Mouse (Mus musculus) cerebellum, adult 2 months (tissue): ENCODE results near the gene Clec12a. TPM values are rescaled to one million over a fixed set of nuclear protein-coding genes. Genes with fewer than 3 reads are reported as not detected.
A peak's percentile ranks its signal among the peaks of the same experiment; 100 is the strongest.

Experiments
- DNase-seq, 2 experiments: peaks; one replicate each; pipeline ENCODE4 v3.0.0; 2021
- H3K27ac ChIP-seq: fragments of 200-500 bp; 2 replicates; pipeline ENCODE4 v1.5.1; 2012; ENCODE audit warnings: low read length, control low read depth, inconsistent platforms; ENCODE audit not compliant: insufficient read depth
- H3K27me3 ChIP-seq: fragments of 200-500 bp; 2 replicates; pipeline ENCODE4 v1.6.1; 2012; ENCODE audit warnings: inconsistent platforms, mild to moderate bottlenecking, low read length, moderate library complexity; ENCODE audit not compliant: control insufficient read depth, insufficient read depth
- H3K4me1 ChIP-seq: fragments of 200-500 bp; 2 replicates; pipeline ENCODE4 v1.6.1; 2011; ENCODE audit warnings: low read length; ENCODE audit not compliant: control insufficient read depth, insufficient read depth
- H3K4me3 ChIP-seq: fragments of 200-500 bp; replicated peaks from 2 replicates; pipeline ENCODE3; 2011; ENCODE audit warnings: mild to moderate bottlenecking, low read depth, low read length, control low read depth; ENCODE audit not compliant: insufficient read depth
- CTCF ChIP-seq: fragments of 200-500 bp; IDR thresholded peaks from 2 replicates; pipeline ENCODE4 v1.5.1; 2011; ENCODE audit warnings: low read depth, mild to moderate bottlenecking, control low read depth, low read length, moderate library complexity, borderline replicate concordance; ENCODE audit not compliant: insufficient read depth
- POLR2A ChIP-seq: fragments of 200-500 bp; IDR thresholded peaks from 2 replicates; pipeline ENCODE4 v1.6.1; 2011; ENCODE audit warnings: low read length, control low read depth, borderline replicate concordance; ENCODE audit not compliant: insufficient read depth
- WGBS: fragments of 180-500 bp; shearing (Covaris S2); methylation state at CpG from one replicate; pipeline ENCODE4 v1.1.7; 2018; 5-methylcytosine and 5-hydroxymethylcytosine counted together
- polyA plus RNA-seq: library from polyadenylated mRNA; depleted of rRNA; stranded (reverse); fragments of >200 nt; gene quantifications from 2 replicates; pipeline ENCODE4 v1.2.3, GENCODE M21; 2012

Clec12a gene
- polyA plus RNA-seq, 1 experiment = 0.13 TPM

DNA sequence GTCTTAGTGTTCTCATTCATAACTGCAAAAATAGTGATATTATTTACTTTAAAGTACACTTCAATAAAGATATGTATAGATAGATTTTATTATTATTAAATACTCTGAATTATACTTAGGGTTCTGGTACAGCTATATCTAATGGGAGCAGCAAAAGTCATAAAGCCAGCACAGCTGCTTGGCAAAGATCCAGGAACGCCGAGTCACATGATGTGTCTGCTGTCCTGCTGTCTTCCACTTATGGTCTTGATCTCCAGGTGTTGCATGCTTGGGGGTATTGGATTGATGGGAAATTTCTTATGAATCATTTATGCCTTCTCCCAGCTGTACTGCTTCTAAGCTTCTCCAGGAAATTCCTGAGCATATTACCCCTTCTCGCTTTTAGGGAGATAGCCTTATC, 41.0 kb downstream of the Clec12a start:
- WGBS = 37% methylated on average over 3 of the region's 3 CpGs

DNA sequence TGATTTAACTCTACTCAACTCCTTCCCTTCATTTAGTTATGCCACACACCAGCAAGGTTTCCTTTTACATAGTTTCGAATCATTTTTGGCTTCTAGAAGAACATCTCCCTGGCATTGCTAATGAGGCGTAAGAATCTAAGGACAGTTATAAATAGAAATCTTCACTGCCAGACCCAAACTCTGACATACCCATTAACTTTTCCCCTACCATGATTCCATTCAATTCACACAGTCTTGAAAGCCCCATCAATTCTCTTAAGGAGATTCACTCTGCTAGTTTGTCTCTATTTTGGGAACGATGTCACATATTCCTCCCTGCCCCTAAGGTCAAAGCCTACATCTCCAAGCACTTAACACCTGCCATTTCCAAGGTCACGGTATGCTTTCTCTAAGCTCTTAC, 42.5 kb downstream of the Clec12a start:
- H3K4me1 ChIP-seq = no peaks in the 10 kb centered on the region
- no peak for DNase-seq
- WGBS = 35% methylated on average over 4 of the region's 4 CpGs
- TF ChIP-seq POLR2A (no peak), CTCF (no peak)
- no peaks in the 10 kb centered on the region for H3K27me3 ChIP-seq
- H3K27ac ChIP-seq = no peak overlapping the region
- no peak overlapping the region for H3K4me3 ChIP-seq

More for the DNA sequence above, 41.0 kb downstream of the Clec12a start:
- no peak for TF ChIP-seq CTCF
- no peak for TF ChIP-seq POLR2A
- DNase-seq = no peak
- Histone ChIP-seq H3K4me3 (no peak overlapping the region), H3K27me3 (no peaks in the 10 kb centered on the region), H3K27ac (no peak overlapping the region), H3K4me1 (no peaks in the 10 kb centered on the region)

DNA sequence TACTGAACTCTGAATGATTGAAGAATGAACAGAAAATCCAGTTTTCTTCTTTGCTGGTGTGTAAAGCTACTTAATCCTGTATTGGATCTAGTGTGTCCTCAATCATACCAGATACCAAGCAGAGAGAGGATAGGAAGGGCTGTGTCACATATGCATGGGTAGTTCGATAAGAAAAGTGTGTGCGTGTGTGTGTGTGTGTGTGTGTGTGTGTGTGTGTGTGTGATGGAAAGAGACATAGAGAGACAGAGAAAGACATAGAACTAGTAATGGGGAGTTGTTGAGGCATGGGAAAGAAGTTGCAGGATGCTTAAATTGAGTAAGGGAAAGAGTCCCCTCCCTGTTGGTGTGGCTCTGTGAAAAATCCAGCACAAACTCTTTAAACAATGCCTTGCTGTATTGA, 43.3 kb downstream of the Clec12a start, which contains the start of gene Clec12b:
Gene Clec12b (minus strand): TSS at position 101 of the 400 bp plus-strand sequence.
- TF ChIP-seq CTCF (no peak), POLR2A (no peak)
- no peak within 1 kb of the TSS for H3K27ac ChIP-seq
- 67% methylated on average over 2 of the region's 2 CpGs for WGBS
- H3K27me3 ChIP-seq = no peaks in the 10 kb centered on the region
- H3K4me3 ChIP-seq = no peak within 1 kb of the TSS
- H3K4me1 ChIP-seq = no peaks in the 10 kb centered on the region
- DNase-seq = no peak

DNA sequence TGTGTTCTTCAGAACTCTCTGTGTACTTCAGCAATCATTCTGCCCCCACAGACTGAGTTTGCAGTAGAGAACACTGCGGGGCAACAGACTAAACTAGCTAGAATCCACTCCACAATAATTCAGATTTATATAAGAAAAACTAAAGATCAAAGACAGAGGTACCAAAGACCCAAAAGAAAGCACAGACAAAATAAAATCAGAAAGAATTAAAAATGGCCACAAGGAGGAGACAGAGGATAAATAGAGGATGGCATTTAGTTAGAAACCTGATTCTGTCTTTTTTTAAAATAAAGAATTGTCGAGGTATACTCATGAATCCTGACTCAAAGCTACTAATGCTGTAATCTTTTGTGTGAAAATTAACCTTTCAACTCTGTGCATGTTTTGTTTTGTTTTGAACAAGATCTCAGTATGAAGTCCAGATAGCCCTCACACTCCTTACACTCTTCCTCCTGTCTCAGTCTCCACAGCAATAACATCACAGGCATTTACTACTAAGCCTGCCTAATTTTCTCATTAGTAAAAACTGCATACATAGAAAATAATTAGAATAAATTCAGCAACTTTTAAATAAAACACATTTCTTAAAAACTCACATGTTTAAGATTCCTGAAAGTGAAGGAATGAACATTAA, 50.7 kb downstream of the Clec12a start:
- 23% methylated on average over 2 of the region's 2 CpGs for WGBS
- Histone ChIP-seq H3K4me1 (no peaks in the 10 kb centered on the region), H3K4me3 (no peak overlapping the region), H3K27me3 (no peaks in the 10 kb centered on the region), H3K27ac (no peak overlapping the region)
- TF ChIP-seq CTCF = peak; percentile 27; the same call in 1 of the 2 replicates
- TF ChIP-seq POLR2A = no peak
- DNase-seq = no peak

DNA sequence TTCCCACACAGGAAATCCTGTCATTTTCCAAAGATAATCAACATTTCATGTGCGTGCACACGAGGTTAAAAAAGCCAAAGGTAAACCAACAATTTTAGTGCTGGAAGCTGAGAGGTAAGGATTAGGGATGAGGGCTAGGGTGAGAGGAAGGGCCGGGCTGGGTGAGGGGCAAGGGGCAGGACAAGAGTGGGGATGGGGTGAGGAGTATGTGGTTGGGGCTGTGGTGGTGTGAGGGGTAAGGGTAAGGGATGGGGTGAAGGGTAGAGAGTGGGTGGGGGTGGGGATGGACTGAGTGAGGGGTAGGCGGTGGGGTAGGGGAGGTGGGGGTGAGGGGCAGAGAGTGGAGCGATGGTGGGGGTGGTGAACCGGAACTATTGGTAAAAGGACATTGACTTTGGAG, 51.2 kb downstream of the Clec12a start:
- Histone ChIP-seq H3K4me1 (no peaks in the 10 kb centered on the region), H3K4me3 (no peak overlapping the region), H3K27me3 (no peaks in the 10 kb centered on the region), H3K27ac (no peak overlapping the region)
- TF ChIP-seq POLR2A (no peak), CTCF (no peak)
- 76% methylated on average over 6 of the region's 6 CpGs for WGBS
- no peak for DNase-seq

DNA sequence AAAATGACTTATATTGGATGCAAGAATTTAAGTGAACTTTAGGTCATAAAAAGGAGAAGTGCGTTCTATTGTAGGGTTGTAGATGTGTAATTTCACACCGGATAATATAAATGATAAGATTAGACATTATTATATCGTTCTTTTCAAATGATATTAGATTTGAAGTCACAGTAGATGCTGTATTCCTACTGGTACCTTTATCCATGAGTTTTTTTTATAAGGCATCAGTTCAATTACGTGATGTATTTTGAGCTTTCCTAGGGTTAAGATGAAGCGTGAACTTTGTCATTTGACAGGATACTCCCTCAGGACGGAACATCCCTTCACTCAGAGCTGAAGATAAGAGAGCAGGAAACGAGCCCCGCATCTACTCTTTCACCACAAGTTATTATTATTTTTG, 54.5 kb downstream of the Clec12a start, which contains the start of gene Clec1b:
Gene Clec1b (plus strand): TSS at position 301 of the 400 bp plus-strand sequence.
- Histone ChIP-seq H3K4me1 (no peaks in the 10 kb centered on the region), H3K4me3 (no peak within 1 kb of the TSS), H3K27ac (no peak within 1 kb of the TSS), H3K27me3 (no peaks in the 10 kb centered on the region)
- DNase-seq = no peak
- TF ChIP-seq POLR2A (no peak), CTCF (no peak)
- WGBS = 91% methylated on average over 8 of the region's 8 CpGs

DNA sequence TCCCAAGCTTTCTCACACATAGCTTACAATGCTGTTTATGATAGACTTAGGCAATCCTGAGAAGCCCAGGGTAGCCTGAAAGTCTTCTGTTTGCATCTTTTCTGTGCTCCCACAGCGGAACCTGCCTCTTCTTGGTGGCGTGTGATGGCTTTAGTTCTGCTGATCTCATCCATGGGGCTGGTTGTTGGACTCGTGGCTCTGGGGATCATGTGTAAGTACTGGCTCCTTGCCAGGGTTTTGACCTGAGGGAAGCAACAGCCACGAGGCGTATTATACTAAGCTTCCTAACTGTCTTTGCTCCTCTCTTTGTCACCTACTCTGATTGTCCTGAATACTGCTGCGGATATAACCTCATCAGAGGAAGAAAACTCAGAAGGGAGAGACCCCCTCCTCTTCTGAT, 57.5 kb downstream of the Clec12a start:
- 47% methylated on average over 6 of the region's 6 CpGs for WGBS
- H3K4me3 ChIP-seq = no peak overlapping the region
- no peaks in the 10 kb centered on the region for H3K27me3 ChIP-seq
- H3K27ac ChIP-seq = no peak overlapping the region
- DNase-seq = no peak
- TF ChIP-seq POLR2A (no peak), CTCF (no peak)
- no peaks in the 10 kb centered on the region for H3K4me1 ChIP-seq

DNA sequence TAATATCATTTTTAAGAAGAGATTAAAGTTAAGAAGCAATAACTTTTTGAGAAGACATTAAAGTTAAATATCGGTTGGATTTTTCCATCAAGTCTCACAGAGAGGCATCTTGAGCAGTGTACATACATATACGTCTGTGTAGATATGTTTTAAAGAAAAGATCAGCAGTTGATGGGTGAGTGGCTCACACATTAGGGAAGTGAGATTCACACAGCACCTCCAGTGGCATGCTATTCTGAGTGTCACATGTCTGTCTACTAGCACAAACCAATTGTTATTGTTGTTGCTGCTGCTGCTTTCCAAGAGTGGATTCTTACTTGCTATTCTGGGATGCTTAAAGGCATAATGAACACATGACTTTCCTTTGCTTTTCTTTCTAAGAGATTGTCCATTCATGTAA, 59.9 kb downstream of the Clec12a start:
- WGBS = 94% methylated on average over 2 of the region's 2 CpGs
- Histone ChIP-seq H3K4me1 (no peaks in the 10 kb centered on the region), H3K27me3 (no peaks in the 10 kb centered on the region), H3K4me3 (no peak overlapping the region), H3K27ac (no peak overlapping the region)
- no peak for DNase-seq
- TF ChIP-seq CTCF = no peak
- no peak for TF ChIP-seq POLR2A
